Mouse (Mus musculus): ENCODE measurements around the gene Sik1. TPM values are rescaled to one million over a fixed set of nuclear protein-coding genes. Genes with fewer than 3 reads are reported as not detected.
"Not testable (repeated sequence)": the region's sequence is repeated elsewhere in the genome, so short reads cannot be mapped to it uniquely, and the experiment has no call there.

Gene Sik1
- total RNA-seq, 1 experiment, result 35.0 TPM

DNA sequence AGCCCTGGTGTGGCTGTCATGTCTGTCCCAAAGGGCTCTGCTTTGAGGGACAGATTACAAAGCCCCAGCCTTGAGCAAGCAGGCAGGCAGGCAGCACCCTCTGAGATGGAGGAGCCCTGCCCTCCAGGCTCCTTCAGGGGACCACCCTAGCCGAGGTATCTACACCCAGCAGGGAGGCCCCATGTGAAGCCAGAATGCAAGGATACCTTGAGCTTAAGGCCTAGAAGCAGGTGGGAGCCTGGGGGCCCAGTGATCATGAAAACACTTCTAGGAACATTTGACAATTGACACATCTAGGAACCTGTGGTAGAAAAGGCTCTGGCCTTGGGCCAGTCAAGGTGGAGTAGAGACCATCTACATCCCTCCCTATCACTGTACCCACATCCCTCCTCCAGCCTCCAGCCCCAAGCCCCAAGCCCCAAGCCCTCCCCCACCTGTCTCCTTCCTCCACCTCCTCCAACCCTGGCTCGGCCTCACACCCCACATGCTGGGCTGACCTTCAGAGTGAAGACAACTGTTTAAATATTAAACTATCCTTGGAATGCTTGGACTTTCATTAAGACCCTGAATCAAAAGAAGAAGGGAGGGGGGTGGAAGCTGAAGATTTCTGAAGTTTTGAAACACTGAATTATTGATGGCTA lies 34.8 kb upstream of the Sik1 start:
- in situ Hi-C loops (cut with MboI; ENCODE audit: low sequenced_read_pairs in 2 of 2, unreplicated experiment in 2 of 2), result no loop called here
- Histone ChIP-seq H3K9me3 (ENCODE audit: control insufficient read depth, insufficient read depth, low read depth, low read length) (no peaks in the 10 kb centered on the region), H3K27ac (ENCODE audit: insufficient read depth, low read depth, low read length, poor library complexity, severe bottlenecking) (no peak overlapping the region), H3K9ac (ENCODE audit: insufficient read depth, low read depth, low read length, poor library complexity, severe bottlenecking) (no peak overlapping the region), H3K36me3 (ENCODE audit: control insufficient read depth, insufficient read depth, low read length, poor library complexity, severe bottlenecking) (no peaks in the 10 kb centered on the region), H3K4me3 (ENCODE audit: insufficient read depth in 1 of 2, low read depth in 1 of 2, low read length in 2 of 2, poor library complexity in 1 of 2, severe bottlenecking in 1 of 2) (no peak overlapping the region), H3K4me1 (ENCODE audit: control insufficient read depth in 2 of 2, insufficient read depth in 2 of 2, low read length in 2 of 2, poor library complexity in 1 of 2) (peaks cover 0 to 5% of the 10 kb centered on the region in 2 experiments; a peak in 2 of 4 replicates)
- TF ChIP-seq CHD2 (IDR thresholded peaks at IDR 0.05; ENCODE audit: low read depth, low read length), result no peak
- no peak for TF ChIP-seq ZC3H11A (IDR thresholded peaks at IDR 0.05; ENCODE audit: borderline replicate concordance, low read depth, low read length)
- TF ChIP-seq HCFC1 (IDR thresholded peaks at IDR 0.05; ENCODE audit: borderline replicate concordance, insufficient read depth, low read length), result no peak
- no peak for TF ChIP-seq ZNF384 (IDR thresholded peaks at IDR 0.05; ENCODE audit: low read depth, low read length)
- TF ChIP-seq MAFK (IDR thresholded peaks at IDR 0.05; ENCODE audit: insufficient read depth, low read depth, low read length), result no peak
- DNase-seq (ENCODE audit: low read depth, low spot score), result no peak

DNA sequence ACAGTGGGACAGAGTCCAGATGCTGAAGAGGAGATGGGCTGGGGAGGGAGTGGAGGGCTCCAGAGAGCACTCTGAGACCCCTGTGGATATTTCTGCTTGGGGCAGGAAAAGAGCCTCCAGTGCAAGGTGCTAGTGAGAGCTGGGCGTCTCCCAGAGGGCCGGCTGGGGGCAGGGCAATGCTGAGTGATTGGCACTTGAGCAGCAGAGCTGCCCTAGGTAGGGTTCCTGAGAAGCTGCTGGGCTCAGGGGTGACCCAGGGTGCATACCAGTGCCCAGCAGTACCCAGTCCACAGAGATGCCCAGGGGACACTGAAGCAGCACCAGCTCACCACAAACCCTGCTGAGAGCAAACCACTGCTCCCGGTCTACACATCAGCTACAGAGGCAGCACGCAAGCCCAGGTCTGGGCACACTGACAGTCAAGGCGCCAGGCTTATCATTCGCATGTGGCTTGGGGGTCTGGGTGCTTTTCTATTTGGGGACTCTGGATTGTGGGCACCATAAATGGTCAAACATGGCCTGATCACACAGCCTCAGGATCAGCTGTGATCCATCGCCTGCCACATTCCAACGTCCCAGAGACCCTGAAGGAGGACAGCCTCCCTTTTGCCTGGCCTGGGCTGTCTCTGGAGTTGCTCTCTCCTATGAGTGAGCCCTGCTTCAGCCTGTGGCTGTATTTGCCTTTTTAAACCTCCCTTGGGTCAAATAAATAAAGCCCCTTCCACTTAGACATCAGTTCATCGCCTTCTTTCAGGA lies 34.0 kb upstream of the Sik1 start:
- no peak for DNase-seq (ENCODE audit: low read depth, low spot score)
- Histone ChIP-seq H3K27ac (ENCODE audit: insufficient read depth, low read depth, low read length, poor library complexity, severe bottlenecking) (no peak overlapping the region), H3K9ac (ENCODE audit: insufficient read depth, low read depth, low read length, poor library complexity, severe bottlenecking) (no peak overlapping the region), H3K36me3 (ENCODE audit: control insufficient read depth, insufficient read depth, low read length, poor library complexity, severe bottlenecking) (no peaks in the 10 kb centered on the region), H3K4me3 (ENCODE audit: insufficient read depth in 1 of 2, low read depth in 1 of 2, low read length in 2 of 2, poor library complexity in 1 of 2, severe bottlenecking in 1 of 2) (no peak overlapping the region), H3K9me3 (ENCODE audit: control insufficient read depth, insufficient read depth, low read depth, low read length) (no peaks in the 10 kb centered on the region), H3K4me1 (ENCODE audit: control insufficient read depth in 2 of 2, insufficient read depth in 2 of 2, low read length in 2 of 2, poor library complexity in 1 of 2) (peaks cover 0 to 5% of the 10 kb centered on the region in 2 experiments; a peak in 2 of 4 replicates)
- in situ Hi-C loops (cut with MboI; ENCODE audit: low sequenced_read_pairs in 2 of 2, unreplicated experiment in 2 of 2), result no loop called here
- TF ChIP-seq CHD2 (IDR thresholded peaks at IDR 0.05; ENCODE audit: low read depth, low read length) (no peak), HCFC1 (IDR thresholded peaks at IDR 0.05; ENCODE audit: borderline replicate concordance, insufficient read depth, low read length) (no peak), ZC3H11A (IDR thresholded peaks at IDR 0.05; ENCODE audit: borderline replicate concordance, low read depth, low read length) (no peak), MAFK (IDR thresholded peaks at IDR 0.05; ENCODE audit: insufficient read depth, low read depth, low read length) (no peak), ZNF384 (IDR thresholded peaks at IDR 0.05; ENCODE audit: low read depth, low read length) (no peak)

DNA sequence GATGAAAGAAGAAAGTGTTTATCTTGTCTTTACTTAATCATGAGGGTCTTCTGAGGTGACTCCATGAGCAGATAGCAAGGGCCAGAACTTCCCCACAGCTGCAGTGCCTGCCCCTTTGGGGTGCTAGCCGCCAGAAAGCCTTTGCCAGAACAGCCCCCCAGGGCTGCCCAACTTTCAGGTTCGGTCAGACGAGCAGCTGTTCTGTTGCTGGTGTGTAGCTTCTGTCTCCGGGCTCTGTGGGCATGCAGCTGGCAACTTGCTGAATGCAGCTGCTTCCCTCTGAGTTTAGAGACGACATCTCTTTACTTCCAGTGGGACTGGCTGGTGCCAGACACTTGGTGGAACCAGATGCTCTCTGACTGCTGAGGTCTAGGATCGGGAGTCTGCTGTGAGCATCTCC lies 32.9 kb upstream of the Sik1 start:
- H3K4me3 ChIP-seq (ENCODE audit: insufficient read depth in 1 of 2, low read depth in 1 of 2, low read length in 2 of 2, poor library complexity in 1 of 2, severe bottlenecking in 1 of 2), result no peak overlapping the region
- TF ChIP-seq MAFK (IDR thresholded peaks at IDR 0.05; ENCODE audit: insufficient read depth, low read depth, low read length) (no peak), ZNF384 (IDR thresholded peaks at IDR 0.05; ENCODE audit: low read depth, low read length) (no peak)
- H3K9ac ChIP-seq (ENCODE audit: insufficient read depth, low read depth, low read length, poor library complexity, severe bottlenecking), result no peak overlapping the region
- no peak for DNase-seq (ENCODE audit: low read depth, low spot score)
- H3K4me1 ChIP-seq (ENCODE audit: control insufficient read depth in 2 of 2, insufficient read depth in 2 of 2, low read length in 2 of 2, poor library complexity in 1 of 2), result peaks cover 0 to 5% of the 10 kb centered on the region in 2 experiments; a peak in 2 of 4 replicates
- H3K36me3 ChIP-seq (ENCODE audit: control insufficient read depth, insufficient read depth, low read length, poor library complexity, severe bottlenecking), result no peaks in the 10 kb centered on the region
- no peaks in the 10 kb centered on the region for H3K9me3 ChIP-seq (ENCODE audit: control insufficient read depth, insufficient read depth, low read depth, low read length)
- in situ Hi-C loops (cut with MboI; ENCODE audit: low sequenced_read_pairs in 2 of 2, unreplicated experiment in 2 of 2), result no loop called here
- H3K27ac ChIP-seq (ENCODE audit: insufficient read depth, low read depth, low read length, poor library complexity, severe bottlenecking), result no peak overlapping the region

DNA sequence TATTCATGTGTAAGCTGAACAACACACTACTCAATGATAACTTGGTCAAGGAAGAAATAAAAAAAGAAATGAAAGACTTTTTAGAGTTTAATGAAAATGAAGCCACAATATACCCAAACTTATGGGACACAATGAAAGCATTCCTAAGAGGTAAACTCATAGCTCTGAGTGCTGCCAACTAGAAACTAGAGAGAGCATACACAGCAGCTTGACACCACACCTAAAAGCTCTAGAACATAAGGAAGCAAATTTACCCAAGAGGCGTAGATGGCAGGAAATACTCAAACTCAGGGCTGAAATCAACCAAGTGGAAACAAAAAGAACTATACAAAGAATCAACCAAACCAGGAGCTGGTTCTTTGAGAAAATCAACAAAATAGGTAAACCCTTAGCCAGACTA lies 29.1 kb upstream of the Sik1 start:
- H3K4me3 ChIP-seq (ENCODE audit: insufficient read depth in 1 of 2, low read depth in 1 of 2, low read length in 2 of 2, poor library complexity in 1 of 2, severe bottlenecking in 1 of 2); H3K9me3 ChIP-seq (ENCODE audit: control insufficient read depth, insufficient read depth, low read depth, low read length); DNase-seq (ENCODE audit: low read depth, low spot score); H3K9ac ChIP-seq (ENCODE audit: insufficient read depth, low read depth, low read length, poor library complexity, severe bottlenecking); H3K4me1 ChIP-seq (ENCODE audit: control insufficient read depth in 2 of 2, insufficient read depth in 2 of 2, low read length in 2 of 2, poor library complexity in 1 of 2); H3K36me3 ChIP-seq (ENCODE audit: control insufficient read depth, insufficient read depth, low read length, poor library complexity, severe bottlenecking); in situ Hi-C loops (cut with MboI; ENCODE audit: low sequenced_read_pairs in 2 of 2, unreplicated experiment in 2 of 2); H3K27ac ChIP-seq (ENCODE audit: insufficient read depth, low read depth, low read length, poor library complexity, severe bottlenecking): not testable (repeated sequence)

DNA sequence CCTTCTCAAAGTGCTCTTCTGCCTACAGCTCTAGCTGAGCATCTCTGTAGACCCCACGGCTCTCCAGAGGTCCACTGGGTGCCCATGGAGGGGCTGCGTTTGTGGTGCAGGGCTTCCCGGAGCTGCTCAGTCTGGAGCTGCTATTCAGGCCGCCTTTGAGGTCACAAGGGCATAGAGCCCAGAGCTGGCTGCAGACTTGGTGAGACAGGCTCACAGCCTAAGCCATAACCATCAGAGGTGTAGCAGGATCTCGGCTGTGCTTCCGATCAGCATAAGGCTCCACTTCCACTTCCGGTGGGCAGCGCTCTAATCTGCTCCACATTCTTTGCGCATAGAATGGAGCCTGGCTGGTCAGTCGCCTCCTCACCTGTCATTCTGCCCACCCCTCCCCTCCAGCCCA lies 23.8 kb upstream of the Sik1 start:
- no peak overlapping the region for H3K27ac ChIP-seq (ENCODE audit: insufficient read depth, low read depth, low read length, poor library complexity, severe bottlenecking)
- H3K4me3 ChIP-seq (ENCODE audit: insufficient read depth in 1 of 2, low read depth in 1 of 2, low read length in 2 of 2, poor library complexity in 1 of 2, severe bottlenecking in 1 of 2), result no peak overlapping the region
- H3K9ac ChIP-seq (ENCODE audit: insufficient read depth, low read depth, low read length, poor library complexity, severe bottlenecking), result no peak overlapping the region
- DNase-seq (ENCODE audit: low read depth, low spot score), result no peak
- TF ChIP-seq ZC3H11A (IDR thresholded peaks at IDR 0.05; ENCODE audit: borderline replicate concordance, low read depth, low read length) (no peak), ZNF384 (IDR thresholded peaks at IDR 0.05; ENCODE audit: low read depth, low read length) (no peak), MAFK (IDR thresholded peaks at IDR 0.05; ENCODE audit: insufficient read depth, low read depth, low read length) (no peak), CHD2 (IDR thresholded peaks at IDR 0.05; ENCODE audit: low read depth, low read length) (no peak), HCFC1 (IDR thresholded peaks at IDR 0.05; ENCODE audit: borderline replicate concordance, insufficient read depth, low read length) (no peak)
- no peaks in the 10 kb centered on the region for H3K36me3 ChIP-seq (ENCODE audit: control insufficient read depth, insufficient read depth, low read length, poor library complexity, severe bottlenecking)
- H3K9me3 ChIP-seq (ENCODE audit: control insufficient read depth, insufficient read depth, low read depth, low read length), result no peaks in the 10 kb centered on the region
- H3K4me1 ChIP-seq (ENCODE audit: control insufficient read depth in 2 of 2, insufficient read depth in 2 of 2, low read length in 2 of 2, poor library complexity in 1 of 2), result peaks cover 0 to 10% of the 10 kb centered on the region in 2 experiments; a peak in 1 of 4 replicates
- in situ Hi-C loops (cut with MboI; ENCODE audit: low sequenced_read_pairs in 2 of 2, unreplicated experiment in 2 of 2), result no loop called here

Measured in ES-E14 (cell line).